Mouse (Mus musculus) G1E (cell line): Measurements from ENCODE around the gene Asap2.

Experiments used
- CTCF ChIP-seq: IDR thresholded peaks from 2 replicates; pipeline ENCODE4 v1.5.1; 2012; ENCODE audit warnings: low read depth, low read length, inconsistent platforms, mixed read lengths
- GATA1 ChIP-seq: IDR thresholded peaks from 2 replicates; pipeline ENCODE4 v1.6.1; 2012; ENCODE audit warnings: borderline replicate concordance, low read length, inconsistent platforms, mixed read lengths
- POLR2AphosphoS5 ChIP-seq: IDR thresholded peaks from 2 replicates; pipeline ENCODE4 v1.6.1; 2012; ENCODE audit warnings: low read depth, low read length, inconsistent platforms; ENCODE audit not compliant: insufficient replicate concordance
- TAL1 ChIP-seq: conservative IDR thresholded peaks from 2 replicates; pipeline ENCODE4 v1.6.1; 2012; ENCODE audit warnings: low read depth, low read length, inconsistent platforms, mixed read lengths

- no peak for TF ChIP-seq GATA1
- no peak for TF ChIP-seq CTCF
- no peak for TF ChIP-seq TAL1
- TF ChIP-seq POLR2AphosphoS5: no peak
Measured at GRCm38 (mm10) chr12:21260494-21261256, 270.4 kb downstream of the Asap2 start.
